Mouse (Mus musculus) retina, postnatal 1 day (tissue): ENCODE results near the gene Rabgap1l.

ENCODE experiments used
- DNase-seq: peaks from one replicate; pipeline ENCODE4 v3.0.0-alpha.2; 2012

Rabgap1l gene

DNA sequence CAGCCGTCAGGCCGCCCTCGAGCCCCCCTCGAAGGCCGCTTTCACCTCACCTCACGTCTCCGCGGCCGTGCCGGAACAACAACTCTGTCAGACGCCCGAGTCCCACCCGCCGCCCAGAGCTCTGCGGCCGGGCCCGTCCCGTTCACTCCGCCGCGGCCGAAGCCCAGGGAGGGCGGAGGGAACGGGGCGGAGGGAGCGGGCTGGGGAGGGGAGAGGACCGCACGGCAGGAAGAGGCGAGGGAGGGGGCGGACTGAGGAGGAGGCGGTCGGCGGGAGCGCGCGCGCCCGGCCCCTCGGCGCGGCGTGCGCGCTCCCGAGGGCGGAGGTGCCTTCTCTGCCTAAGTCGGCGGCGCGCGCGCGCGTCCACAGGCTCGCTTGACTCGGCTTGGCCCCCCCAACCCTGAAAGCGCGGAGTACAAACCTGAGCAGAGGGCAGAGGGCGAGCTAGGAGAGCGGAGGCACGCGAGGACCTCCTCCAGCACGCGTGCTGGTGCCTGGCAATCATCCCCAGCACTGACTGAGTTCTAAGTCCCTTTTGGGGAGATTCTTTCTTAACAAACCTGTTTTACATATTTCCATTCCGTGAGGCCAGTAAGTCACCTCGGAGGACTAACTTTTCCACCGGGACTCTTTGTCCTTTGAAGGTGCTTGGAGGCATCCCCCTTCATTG is at the start of gene Rabgap1l:
TSS of gene Rabgap1l (minus strand) at position 526 of the 670 bp plus-strand sequence.
- peak; percentile 94 for DNase-seq

- DNase-seq, result no peak
Measured at GRCm38 (mm10) chr1:160842567-160842966, 49.6 kb upstream of the Rabgap1l start.

- DNase-seq, result peak; percentile 25
Measured at GRCm38 (mm10) chr1:160840618-160841017, 47.6 kb upstream of the Rabgap1l start.

DNA sequence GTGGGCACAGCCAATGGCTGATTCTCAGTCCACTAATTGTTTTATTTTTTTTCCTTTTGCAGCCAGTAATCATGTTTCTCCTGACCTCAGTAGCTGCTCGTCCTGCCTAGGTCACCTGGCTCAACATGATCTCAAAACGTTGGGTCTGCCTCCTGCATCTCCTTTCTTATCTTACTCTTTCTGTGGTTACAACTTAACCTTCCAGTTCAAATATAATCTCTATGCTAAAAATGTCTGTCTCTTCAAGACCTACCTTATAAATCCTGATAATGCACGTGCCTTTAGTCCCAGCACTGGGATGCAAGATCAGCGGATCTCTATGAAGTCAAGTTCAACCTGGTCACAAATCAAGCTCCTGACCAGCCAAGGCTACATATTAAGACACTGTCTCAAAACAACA is 46.1 kb upstream of the Rabgap1l start:
- DNase-seq, result no peak

DNA sequence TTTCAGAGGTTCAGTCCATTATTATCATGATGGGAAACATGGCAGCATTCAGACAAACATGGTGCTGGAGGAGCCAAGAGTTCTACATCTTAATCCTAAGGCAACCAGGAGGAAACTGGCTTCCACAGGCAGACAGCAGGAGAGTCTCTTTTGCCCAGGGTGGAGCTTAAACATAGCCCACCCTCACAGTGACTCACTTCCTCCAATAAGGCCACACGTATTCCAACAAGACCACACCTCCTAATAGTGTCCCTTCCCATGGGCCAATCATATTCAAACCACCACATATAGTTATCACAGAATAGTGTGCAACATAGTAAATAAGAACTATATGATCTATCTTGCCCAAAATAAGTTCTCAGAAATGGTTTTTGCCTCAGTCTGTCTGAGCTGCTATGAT is 41.4 kb upstream of the Rabgap1l start:
- DNase-seq, result no peak

GRCm38 (mm10) chr1:160832267-160833021 is 39.4 kb upstream of the Rabgap1l start:
- no peak for DNase-seq

DNA sequence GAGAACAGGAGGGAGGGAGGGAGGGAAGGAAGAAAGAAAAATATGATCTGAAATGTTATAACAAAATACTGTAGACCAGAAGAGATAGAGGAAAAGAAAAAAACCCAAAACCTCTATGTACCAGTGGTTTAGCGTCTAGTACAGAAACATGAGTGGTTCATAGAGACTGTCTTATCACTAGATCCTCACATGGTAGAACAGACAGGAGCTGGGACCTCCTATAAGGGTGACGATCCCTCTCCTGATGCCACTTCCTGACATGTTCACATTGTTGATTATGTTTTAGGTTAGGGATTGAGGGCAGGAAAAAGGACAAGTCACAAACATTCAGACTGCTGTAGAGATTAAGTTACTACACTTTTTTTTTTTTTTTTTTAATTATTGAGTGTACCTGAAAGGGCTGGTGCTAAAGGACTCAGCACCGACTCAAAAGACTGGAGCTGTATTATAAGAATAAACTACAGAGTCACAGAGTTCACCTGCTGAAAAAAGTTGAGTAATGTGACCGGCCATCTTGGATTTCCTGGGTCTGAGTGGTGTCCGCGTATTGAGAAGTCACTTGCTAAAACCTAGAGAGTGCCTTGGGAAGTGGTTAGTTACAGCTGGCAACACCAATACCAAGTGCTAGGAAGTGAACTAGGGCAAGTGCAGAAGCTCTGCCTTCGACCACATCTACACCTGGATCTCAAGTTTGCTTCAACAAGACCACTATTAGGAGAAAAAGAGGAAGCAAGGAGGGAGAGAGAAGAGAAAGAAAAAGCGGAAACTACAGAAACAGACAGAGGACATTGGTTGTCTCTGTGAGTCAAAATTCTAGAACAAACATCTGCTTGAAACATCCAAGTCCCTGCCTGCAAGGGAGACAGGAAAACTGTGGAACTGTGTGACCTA is 37.8 kb upstream of the Rabgap1l start:
- no peak for DNase-seq

DNA sequence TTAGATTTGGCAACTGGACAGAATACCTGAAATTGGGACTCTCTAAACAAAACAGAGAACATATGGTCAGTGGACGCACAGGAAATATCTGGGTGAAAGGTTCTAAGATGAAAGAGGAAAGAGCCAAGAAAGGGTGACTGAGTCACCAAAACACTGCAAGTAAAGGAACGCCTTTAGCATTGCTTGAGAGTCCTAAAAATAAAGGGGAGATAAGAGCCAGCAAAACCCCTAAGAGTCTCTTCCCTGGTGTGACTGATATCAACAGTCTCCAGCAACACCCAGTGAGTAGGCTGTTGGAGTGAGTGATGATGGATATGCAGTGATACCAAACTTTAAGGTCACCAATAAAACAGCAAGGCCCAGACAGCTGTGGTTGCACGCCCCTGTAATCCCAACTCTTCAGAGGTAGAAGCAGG is 32.4 kb upstream of the Rabgap1l start:
- no peak for DNase-seq

GRCm38 (mm10) chr1:160823638-160824037 is 30.6 kb upstream of the Rabgap1l start:
- no peak for DNase-seq

GRCm38 (mm10) chr1:160814198-160814597 is 21.2 kb upstream of the Rabgap1l start:
- no peak for DNase-seq

GRCm38 (mm10) chr1:160812428-160812827 is 19.4 kb upstream of the Rabgap1l start:
- DNase-seq, result no peak

- DNase-seq, result no peak
Measured at GRCm38 (mm10) chr1:160811930-160812329, 18.9 kb upstream of the Rabgap1l start.

DNA sequence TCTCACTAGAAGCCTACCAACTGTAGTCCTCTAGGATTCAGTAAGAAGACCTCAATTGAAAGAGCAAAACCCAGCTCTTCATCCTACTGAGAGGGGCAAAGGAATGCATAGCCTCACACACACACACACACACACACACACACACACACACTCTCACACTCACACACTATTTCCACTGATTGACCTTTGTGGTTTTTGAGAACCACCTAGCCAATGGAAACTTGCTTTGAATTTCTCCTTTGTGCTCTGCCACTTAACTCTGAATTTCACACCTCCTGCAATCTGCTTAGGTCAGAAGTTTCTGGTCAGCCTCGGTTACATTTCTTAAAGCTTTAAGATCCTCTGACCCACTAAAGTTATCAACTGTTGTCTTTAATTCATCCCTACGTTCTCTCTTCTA is 12.3 kb upstream of the Rabgap1l start:
- DNase-seq, result no peak

DNA sequence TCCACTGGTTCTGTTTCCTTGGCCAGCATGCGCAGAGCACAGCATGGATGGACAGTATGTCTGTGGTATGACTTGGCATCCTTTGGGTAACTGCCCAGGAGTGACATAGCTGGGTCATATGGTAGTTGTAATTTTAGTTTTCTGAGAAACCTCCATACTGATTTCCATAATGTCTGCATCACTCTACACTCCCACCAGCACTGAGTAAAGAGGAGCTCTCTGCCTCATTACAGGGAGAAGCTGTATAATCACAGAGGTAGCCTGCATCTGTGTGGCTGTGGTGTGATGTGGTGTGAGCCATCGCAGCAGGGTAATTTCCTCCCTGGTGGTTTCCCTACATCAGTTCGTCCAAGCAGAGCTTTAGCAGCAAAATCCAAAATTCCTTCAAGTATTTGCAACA is 7.0 kb upstream of the Rabgap1l start:
- no peak for DNase-seq

GRCm38 (mm10) chr1:160795016-160795415 is 2.0 kb upstream of the Rabgap1l start:
- no peak for DNase-seq

GRCm38 (mm10) chr1:160793791-160794757 is 1.1 kb upstream of the Rabgap1l start:
- no peak for DNase-seq

DNA sequence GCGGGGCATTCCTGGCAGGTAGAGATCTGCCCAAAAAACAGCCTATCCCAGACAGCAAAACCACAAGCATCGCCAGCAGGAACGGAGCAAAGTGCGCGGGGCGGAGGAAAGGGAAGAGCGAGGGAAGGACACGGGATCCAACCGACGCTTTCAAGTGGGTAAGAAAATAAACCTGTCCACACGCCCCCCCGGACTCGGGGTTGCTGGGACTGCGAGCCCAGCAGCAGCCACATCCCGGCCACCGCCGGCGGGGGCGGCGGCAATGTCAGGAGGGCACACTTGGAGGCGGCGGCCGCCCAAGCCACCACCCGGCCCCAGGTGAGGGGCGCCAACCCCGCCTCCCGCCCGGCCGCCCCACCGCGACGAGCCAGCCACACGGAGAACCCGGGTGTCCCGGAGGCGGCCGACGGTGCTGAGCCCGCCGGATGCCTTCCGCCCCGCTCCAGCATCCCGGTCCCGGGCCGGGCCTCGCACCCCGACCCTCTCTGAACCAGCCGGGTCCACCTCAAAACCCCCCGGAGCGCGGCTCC is 790 bp downstream of the Rabgap1l start:
- peak; percentile 47 for DNase-seq

- no peak for DNase-seq
Measured at GRCm38 (mm10) chr1:160791381-160792155, 1.4 kb downstream of the Rabgap1l start.

- no peak for DNase-seq
Measured at GRCm38 (mm10) chr1:160790630-160791029, 2.4 kb downstream of the Rabgap1l start.

DNA sequence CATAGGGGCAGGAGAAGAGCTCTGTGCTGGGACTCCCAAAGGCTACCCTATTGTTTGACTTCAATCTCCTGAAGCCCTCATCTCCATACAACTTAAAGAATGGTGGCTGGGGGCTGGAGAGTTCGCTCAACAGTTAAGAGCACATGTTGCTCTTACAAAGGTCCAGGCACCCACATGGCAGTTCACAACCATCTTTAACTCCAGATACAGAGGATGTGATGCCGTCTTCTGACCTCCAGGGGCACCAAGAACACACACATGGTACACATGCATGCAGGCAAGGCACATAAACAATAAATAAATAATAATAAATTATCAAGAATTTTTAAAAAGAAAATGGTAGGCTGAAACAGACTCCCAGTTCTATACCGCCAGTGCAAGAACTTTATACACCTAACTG is 3.1 kb downstream of the Rabgap1l start:
- no peak for DNase-seq

DNA sequence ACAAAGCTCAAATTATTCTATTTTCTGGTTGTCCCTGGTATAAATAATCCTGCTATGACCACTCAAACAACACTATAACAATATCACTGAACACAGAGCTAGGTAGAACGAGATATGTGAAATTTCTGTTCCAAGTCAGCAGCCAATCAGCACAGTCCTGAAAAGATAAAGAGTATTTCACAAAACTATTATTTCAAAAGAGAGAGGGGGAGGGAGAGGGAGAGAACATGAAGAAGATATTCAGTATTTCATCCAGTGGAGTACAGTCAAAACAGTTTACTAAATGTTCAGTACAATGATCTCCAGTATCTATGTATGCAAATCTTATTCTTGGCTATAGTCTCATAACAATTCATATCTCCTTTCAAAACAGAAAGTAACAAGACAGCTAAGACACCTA is 5.1 kb downstream of the Rabgap1l start:
- DNase-seq, result no peak
